17 mouse cellular contexts compared by ENCODE assay signal in the genomic region with DNA sequence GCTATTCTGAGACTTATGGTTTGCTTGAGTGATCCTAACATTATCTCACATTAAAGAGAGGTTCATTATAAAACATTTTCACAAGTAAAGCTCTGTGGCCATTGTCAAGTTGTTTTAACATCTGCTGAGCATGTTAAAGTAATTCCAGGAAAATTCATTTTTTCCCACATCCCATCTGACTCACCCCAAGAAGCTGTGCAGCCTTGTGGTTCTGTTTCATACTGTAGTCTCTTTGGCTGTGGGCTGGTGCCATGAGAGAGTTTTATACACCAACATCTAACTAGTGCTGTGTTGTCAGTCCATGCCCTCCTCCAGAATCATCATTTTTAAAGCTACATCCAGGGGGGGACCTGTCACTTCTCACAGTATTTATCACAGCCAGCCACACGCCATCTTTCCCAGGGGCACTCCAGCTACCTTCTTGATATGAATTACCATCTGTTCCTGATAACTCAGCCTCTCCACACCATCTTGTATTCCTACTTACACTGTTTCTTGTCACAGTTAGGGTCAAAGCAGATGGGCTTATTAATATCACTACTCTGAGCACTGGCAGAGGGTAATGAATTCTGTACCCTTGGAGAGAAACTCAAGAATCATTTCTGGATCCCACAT. TPM values are rescaled to one million over a fixed set of nuclear protein-coding genes. Genes with fewer than 3 reads are reported as not detected.
DNase-seq lines count a peak whose midpoint lies in the region; ATAC-seq and TF ChIP-seq lines count a peak whose summit lies in the region.
"Had no signal": no experiment of that assay in that cellular context is flagged by ENCODE, and none has a peak within 500 bp of the region (broad histone marks: within the 10 kb centered on the region; RNA-seq: fewer than 3 reads in every experiment).

No protein-coding gene starts in this region.

- WGBS in heart, embryonic 10.5 days, result 58% methylated on average over 1 of the region's 1 CpGs
- 92% methylated on average over 1 of the region's 1 CpGs for WGBS in heart, adult 2 months
- WGBS in stomach, embryonic 14.5 days, result 90% methylated on average over 1 of the region's 1 CpGs
- WGBS in stomach, postnatal 0 days, result 90% methylated on average over 1 of the region's 1 CpGs
- 96% methylated on average over 1 of the region's 1 CpGs for WGBS in intestine, embryonic 16.5 days
- whole genome bisulfite sequencing in stomach, embryonic 15.5 days, result 72% methylated on average over 1 of the region's 1 CpGs

- no peak for TF ChIP-seq CTCF in heart, adult 2 months (IDR thresholded peaks at IDR 0.05)
- no peak for TF ChIP-seq CTCF in stomach, postnatal 0 days (IDR thresholded peaks at IDR 0.05; ENCODE audit: low read depth)

- H3K79me2 ChIP-seq in heart, adult 2 months (replicated peaks; ENCODE audit: control insufficient read depth, insufficient read depth, low read length), result no peaks in the 10 kb centered on the region

- H3K4me2 ChIP-seq in stomach, embryonic 14.5 days (replicated peaks; ENCODE audit: low read depth, low read length), result no peak overlapping the region
- H3K4me2 ChIP-seq in stomach, postnatal 0 days (replicated peaks; ENCODE audit: low read depth), result no peak overlapping the region
- H3K4me2 ChIP-seq in intestine, embryonic 16.5 days (ENCODE audit: low read depth, low read length), result no peak overlapping the region
- H3K4me2 ChIP-seq in stomach, embryonic 15.5 days, result no peak overlapping the region
- H3K4me2 ChIP-seq: neural tube, embryonic 13.5 days had no signal

- no peaks in the 10 kb centered on the region for H3K9me3 ChIP-seq in heart, embryonic 10.5 days
- H3K9me3 ChIP-seq in stomach, embryonic 14.5 days (ENCODE audit: control insufficient read depth, low read depth, low read length), result no peaks in the 10 kb centered on the region
- no peaks in the 10 kb centered on the region for H3K9me3 ChIP-seq in stomach, postnatal 0 days (ENCODE audit: control insufficient read depth, low read length)
- no peaks in the 10 kb centered on the region for H3K9me3 ChIP-seq in intestine, embryonic 16.5 days (ENCODE audit: control insufficient read depth, low read length)
- H3K9me3 ChIP-seq in stomach, embryonic 15.5 days, result no peaks in the 10 kb centered on the region
- H3K9me3 ChIP-seq: neural tube, embryonic 13.5 days had no signal

- H3K9ac ChIP-seq in heart, adult 2 months (ENCODE audit: low read depth, low read length), result no peak overlapping the region
- H3K9ac ChIP-seq in stomach, embryonic 14.5 days (replicated peaks; ENCODE audit: low read depth, low read length), result no peak overlapping the region
- H3K9ac ChIP-seq in stomach, postnatal 0 days (ENCODE audit: low read length), result no peak overlapping the region
- no peak overlapping the region for H3K9ac ChIP-seq in intestine, embryonic 16.5 days (ENCODE audit: low read depth, low read length)
- H3K9ac ChIP-seq in stomach, embryonic 15.5 days, result no peak overlapping the region
- H3K9ac ChIP-seq: neural tube, embryonic 13.5 days had no signal

- intact Hi-C loops in heart, adult 2 months (cut with DNase I), result no loop called here

- peaks cover 23% of the 10 kb centered on the region for H3K4me1 ChIP-seq in heart, embryonic 10.5 days
- no peaks in the 10 kb centered on the region; the same call in 1 of the 2 replicates for H3K4me1 ChIP-seq in heart, adult 2 months (ENCODE audit: control insufficient read depth, insufficient read depth, low read length)
- no peaks in the 10 kb centered on the region for H3K4me1 ChIP-seq in stomach, embryonic 14.5 days (ENCODE audit: control insufficient read depth, insufficient read depth, low read length)
- H3K4me1 ChIP-seq in stomach, postnatal 0 days (replicated peaks; ENCODE audit: control insufficient read depth, insufficient read depth), result no peaks in the 10 kb centered on the region
- 0 out of 2 replicates have a peak, but pooled peaks cover 3% of the 10 kb centered on the region for H3K4me1 ChIP-seq in intestine, embryonic 16.5 days (ENCODE audit: control insufficient read depth, insufficient read depth, low read length)
- peaks cover 4% of the 10 kb centered on the region; the same call in 1 of the 2 replicates for H3K4me1 ChIP-seq in stomach, embryonic 15.5 days

- H3K27me3 ChIP-seq in heart, embryonic 10.5 days (ENCODE audit: insufficient read depth, poor library complexity, severe bottlenecking), result no peaks in the 10 kb centered on the region
- H3K27me3 ChIP-seq in heart, adult 2 months (ENCODE audit: control insufficient read depth, insufficient read depth, low read length), result no peaks in the 10 kb centered on the region
- H3K27me3 ChIP-seq in stomach, embryonic 14.5 days (ENCODE audit: control insufficient read depth, insufficient read depth, low read length), result no peaks in the 10 kb centered on the region
- no peaks in the 10 kb centered on the region for H3K27me3 ChIP-seq in stomach, postnatal 0 days (ENCODE audit: control insufficient read depth, insufficient read depth, low read length)
- H3K27me3 ChIP-seq in intestine, embryonic 16.5 days (replicated peaks; ENCODE audit: control insufficient read depth, insufficient read depth, low read length), result no peaks in the 10 kb centered on the region
- H3K27me3 ChIP-seq in stomach, embryonic 15.5 days (replicated peaks), result no peaks in the 10 kb centered on the region
- H3K27me3 ChIP-seq: neural tube, embryonic 13.5 days had no signal

- peak; percentile 56; the same call in 1 of the 2 replicates for ATAC-seq in stomach, embryonic 14.5 days (ENCODE audit: insufficient number of reproducible peaks, insufficient read depth, low FRiP score, low read depth)
- no peak for ATAC-seq in stomach, postnatal 0 days (ENCODE audit: low FRiP score, low TSS enrichment)
- peak; percentile 69 for ATAC-seq in intestine, embryonic 16.5 days
- peak; percentile 89 for ATAC-seq in stomach, embryonic 15.5 days (ENCODE audit: insufficient read depth, low FRiP score, low read depth)
- ATAC-seq: CD4-positive, CD25-positive, alpha-beta regulatory T cell, adult 4 months; inflammation-experienced regulatory T-cells, adult 6 months had no signal

- no peak for TF ChIP-seq POLR2A in heart, adult 2 months (IDR thresholded peaks at IDR 0.05; ENCODE audit: insufficient read depth, low read depth, low read length)

- peaks cover 31% of the 10 kb centered on the region for H3K36me3 ChIP-seq in heart, embryonic 10.5 days
- peaks cover 4% of the 10 kb centered on the region; the same call in 1 of the 2 replicates for H3K36me3 ChIP-seq in heart, adult 2 months (ENCODE audit: control insufficient read depth, insufficient read depth, low read length)
- H3K36me3 ChIP-seq in stomach, embryonic 14.5 days (ENCODE audit: control insufficient read depth, insufficient read depth, low read length), result no peaks in the 10 kb centered on the region; the same call in 1 of the 2 replicates
- no peaks in the 10 kb centered on the region for H3K36me3 ChIP-seq in stomach, postnatal 0 days (ENCODE audit: control insufficient read depth, insufficient read depth, low read length)
- no peaks in the 10 kb centered on the region for H3K36me3 ChIP-seq in intestine, embryonic 16.5 days (ENCODE audit: control insufficient read depth, insufficient read depth, low read length)
- H3K36me3 ChIP-seq in stomach, embryonic 15.5 days, result no peaks in the 10 kb centered on the region

- TF ChIP-seq EP300 in heart, adult 2 months (IDR thresholded peaks at IDR 0.05; ENCODE audit: insufficient read depth, low read depth, low read length), result no peak
- TF ChIP-seq EP300 in stomach, postnatal 0 days (optimal IDR thresholded peaks at IDR 0.05), result no peak

- no peak for DNase-seq in heart, embryonic 10.5 days (ENCODE audit: low spot score)
- no peak for DNase-seq in heart, adult 2 months
- DNase-seq in stomach, postnatal 0 days (ENCODE audit: low spot score), result no peak
- no peak for DNase-seq in Muller cell, postnatal 12 days (ENCODE audit: inconsistent ontology term)
- DNase-seq in embryo, embryonic 10.5 days (ENCODE audit: low spot score), result no peak
- DNase-seq: adrenal gland, postnatal 36 days; cerebellum, postnatal 36 days; kidney, postnatal 36 days; midbrain, embryonic 14.5 days; right cerebral cortex, postnatal 25 days had no signal

- H3K27ac ChIP-seq in heart, embryonic 10.5 days, result 0 out of 2 replicates have a peak overlapping the region, but pooled peaks have one; percentile 42
- H3K27ac ChIP-seq in heart, adult 2 months, result no peak overlapping the region
- no peak overlapping the region for H3K27ac ChIP-seq in stomach, embryonic 14.5 days (ENCODE audit: low read length)
- H3K27ac ChIP-seq in stomach, postnatal 0 days (replicated peaks), result no peak overlapping the region
- no peak overlapping the region for H3K27ac ChIP-seq in intestine, embryonic 16.5 days (ENCODE audit: low read length)
- no peak overlapping the region for H3K27ac ChIP-seq in stomach, embryonic 15.5 days
- H3K27ac ChIP-seq: neural tube, embryonic 13.5 days had no signal

- no peak overlapping the region for H3K4me3 ChIP-seq in heart, embryonic 10.5 days
- no peak overlapping the region for H3K4me3 ChIP-seq in heart, adult 2 months
- H3K4me3 ChIP-seq in stomach, embryonic 14.5 days (ENCODE audit: low read depth, low read length), result no peak overlapping the region
- H3K4me3 ChIP-seq in stomach, postnatal 0 days (ENCODE audit: low read depth, low read length), result no peak overlapping the region
- no peak overlapping the region for H3K4me3 ChIP-seq in intestine, embryonic 16.5 days (ENCODE audit: low read length)
- no peak overlapping the region for H3K4me3 ChIP-seq in stomach, embryonic 15.5 days (replicated peaks)
- H3K4me3 ChIP-seq: neural tube, embryonic 13.5 days had no signal

RNA-seq across cellular contexts. Expression of gene Pon1, which starts 38.3 kb away (rescaled TPM):
- 0.21 TPM in 1 of 2 replicates, not detected in the other for polyA plus RNA-seq in heart, embryonic 10.5 days (2016; fragmentation: Nextera tagmentation; extraction: Ambion mirVana)
- under 1 TPM in 1 of 2 experiments, not detected in 1; 0.63 TPM for total RNA-seq in heart, adult 2 months (2021)
- polyA plus RNA-seq in heart, adult 2 months (2012; rRNA removed), result 1.2 and 3.7 TPM in 2 replicates
- polyA plus RNA-seq in stomach, embryonic 14.5 days (2014; fragmentation: Nextera tagmentation; extraction: Ambion mirVana), result not detected in 2 replicates
- 0.52 and 0.69 TPM in 2 replicates for polyA plus RNA-seq in stomach, postnatal 0 days (2015; fragmentation: Nextera tagmentation; extraction: Ambion mirVana)
- not detected in 2 replicates for polyA plus RNA-seq in intestine, embryonic 16.5 days (2015; fragmentation: Nextera tagmentation; extraction: Ambion mirVana)
- polyA plus RNA-seq in stomach, embryonic 15.5 days (2015; fragmentation: Nextera tagmentation; extraction: Ambion mirVana), result 0.14 and 0.42 TPM in 2 replicates
- total RNA-seq: left cerebral cortex, postnatal 25 days had no signal
- polyA plus RNA-seq: CD4-positive, CD25-positive, alpha-beta regulatory T cell, adult 4 months; inflammation-experienced regulatory T-cells, adult 6 months; midbrain, embryonic 14.5 days; neural tube, embryonic 13.5 days had no signal
